Mouse (Mus musculus) frontal cortex, postnatal 36 days (tissue): ENCODE data around the gene Lilr4b.
"Not testable (repeated sequence)": the region's sequence is repeated elsewhere in the genome, so short reads cannot be mapped to it uniquely, and the experiment has no call there.

Source experiments
- DNase-seq, 2 experiments: peaks; one replicate each; pipeline ENCODE4 v3.0.0; 2022; ENCODE audit warnings: low spot score in 2 of 2

Gene Lilr4b

GRCm38 (mm10) chr10:51480397-51480796 is at the start of gene Lilr4b, which contains the start of gene Gm49339:
Lilr4b (plus strand) TSS chr10:51480632.
Gm49339 (plus strand) TSS chr10:51480612.
- not testable (repeated sequence) for DNase-seq

GRCm38 (mm10) chr10:51432940-51433339 is 47.5 kb upstream of the Lilr4b start:
- DNase-seq = no peak

GRCm38 (mm10) chr10:51435684-51436083 is 44.7 kb upstream of the Lilr4b start:
- no peak for DNase-seq

GRCm38 (mm10) chr10:51451610-51452009 is 28.8 kb upstream of the Lilr4b start:
- no peak for DNase-seq

- no peak for DNase-seq
These were observed 26.7 kb upstream of the Lilr4b start for GRCm38 (mm10) chr10:51453616-51454298.

GRCm38 (mm10) chr10:51454365-51454764 is 26.1 kb upstream of the Lilr4b start:
- no peak for DNase-seq

- no peak for DNase-seq
These were observed 24.7 kb upstream of the Lilr4b start for GRCm38 (mm10) chr10:51455762-51456161.

- DNase-seq = no peak
These were observed 24.1 kb upstream of the Lilr4b start for GRCm38 (mm10) chr10:51456369-51456768.

- not testable (repeated sequence) for DNase-seq
These were observed 16.6 kb upstream of the Lilr4b start for GRCm38 (mm10) chr10:51463800-51464199.

- not testable (repeated sequence) for DNase-seq
These were observed 10.3 kb downstream of the Lilr4b start, which contains the start of gene Lilrb4a for GRCm38 (mm10) chr10:51490691-51491090. Lilrb4a (plus strand) TSS chr10:51490956.

GRCm38 (mm10) chr10:51520021-51520420 is 39.6 kb downstream of the Lilr4b start:
- DNase-seq = no peak

- no peak for DNase-seq
These were observed 41.0 kb downstream of the Lilr4b start for GRCm38 (mm10) chr10:51521453-51521852.

GRCm38 (mm10) chr10:51526090-51526489 is 45.7 kb downstream of the Lilr4b start:
- DNase-seq = no peak

GRCm38 (mm10) chr10:51526633-51527032 is 46.2 kb downstream of the Lilr4b start:
- no peak for DNase-seq

GRCm38 (mm10) chr10:51528840-51529434 is 48.5 kb downstream of the Lilr4b start:
- DNase-seq = no peak

GRCm38 (mm10) chr10:51529497-51529896 is 49.1 kb downstream of the Lilr4b start:
- no peak for DNase-seq

GRCm38 (mm10) chr10:51530813-51531212 is 50.4 kb downstream of the Lilr4b start:
- no peak for DNase-seq
